Mouse (Mus musculus): ENCODE measurements around the gene Hist1h3f. TPM values are rescaled to one million over a fixed set of nuclear protein-coding genes. Genes with fewer than 3 reads are reported as not detected.
"Not testable (repeated sequence)": the region's sequence is repeated elsewhere in the genome, so short reads cannot be mapped to it uniquely, and the experiment has no call there.

Gene Hist1h3f
- total and polyA plus RNA-seq, 3 experiments, result 1.2 to 541 TPM; not detected in 1

DNA sequence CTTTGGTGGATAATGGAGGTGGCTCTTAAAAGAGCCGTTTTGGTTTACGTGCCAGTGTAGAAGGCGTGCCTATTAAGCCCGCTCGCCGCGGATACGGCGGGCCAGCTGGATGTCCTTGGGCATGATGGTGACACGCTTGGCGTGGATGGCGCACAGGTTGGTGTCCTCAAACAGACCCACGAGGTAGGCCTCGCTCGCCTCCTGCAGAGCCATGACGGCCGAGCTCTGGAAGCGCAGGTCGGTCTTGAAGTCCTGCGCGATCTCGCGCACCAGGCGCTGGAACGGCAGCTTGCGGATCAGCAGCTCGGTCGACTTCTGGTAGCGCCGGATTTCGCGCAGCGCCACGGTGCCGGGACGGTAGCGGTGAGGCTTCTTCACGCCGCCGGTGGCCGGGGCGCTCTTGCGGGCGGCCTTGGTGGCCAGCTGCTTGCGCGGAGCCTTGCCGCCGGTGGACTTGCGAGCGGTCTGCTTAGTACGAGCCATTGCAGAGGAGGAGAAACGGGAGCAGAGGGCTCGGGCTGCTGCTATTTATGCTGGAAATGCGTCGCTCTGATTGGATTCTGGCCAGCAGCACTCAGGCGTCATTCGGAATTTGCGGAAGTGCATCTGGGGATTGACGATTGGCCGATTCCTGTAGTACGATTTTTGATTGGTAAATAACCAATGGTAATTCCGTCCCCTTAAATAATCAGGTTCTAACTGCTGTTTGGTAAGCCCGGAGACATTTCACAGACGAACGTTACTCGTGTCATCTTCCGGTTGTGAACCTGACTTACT lies 18.2 kb downstream of the Hist1h3f start, which contains the start of gene Hist1h3e:
Hist1h3e (minus strand) TSS at position 487 of the 777 bp plus-strand sequence.
- H3K4me1 ChIP-seq (ENCODE audit: control insufficient read depth in 1 of 2, insufficient read depth in 2 of 2, low read length in 2 of 2); H3K27me3 ChIP-seq (ENCODE audit: control insufficient read depth in 1 of 2, insufficient read depth in 2 of 2, low read length in 2 of 2); H3K79me2 ChIP-seq (ENCODE audit: control insufficient read depth, insufficient read depth, low read length, poor library complexity); H3K9me3 ChIP-seq (replicated peaks; ENCODE audit: insufficient read depth, low read length): not testable (repeated sequence)
- Histone ChIP-seq H3K36me3 (ENCODE audit: control insufficient read depth in 1 of 2, insufficient read depth in 2 of 2, low read length in 2 of 2) (peaks cover 0 to 21% of the 10 kb centered on the region in 2 experiments; a peak in 2 of 4 replicates), H3K9ac (ENCODE audit: control insufficient read depth, low read depth, low read length, poor library complexity, severe bottlenecking) (peak within 1 kb of the TSS; percentile 79), H3K27ac (ENCODE audit: control insufficient read depth, low read depth, low read length) (peak within 1 kb of the TSS; percentile 100), H3K4me3 (ENCODE audit: control insufficient read depth in 1 of 2, insufficient read depth in 1 of 2, low read depth in 2 of 2, low read length in 2 of 2) (peak within 1 kb of the TSS; percentile 29 to 39)
- peak; percentile 98 for DNase-seq (ENCODE audit: low read depth, low spot score)
- peak; percentile 58; the same call in 1 of the 2 replicates for TF ChIP-seq GATA1 (IDR thresholded peaks at IDR 0.05; ENCODE audit: low read depth, low read length)
- peak; percentile 98 for TF ChIP-seq POLR2AphosphoS5 (IDR thresholded peaks at IDR 0.05; ENCODE audit: borderline replicate concordance, low read depth, low read length)
- TF ChIP-seq TAL1 (IDR thresholded peaks at IDR 0.05; ENCODE audit: low read length), result peak; percentile 33; the same call in 1 of the 2 replicates
- peak; percentile 99 for TF ChIP-seq TBP (IDR thresholded peaks at IDR 0.05; ENCODE audit: low read depth, low read length)
- peak; percentile 97 to 99 for TF ChIP-seq POLR2A (IDR thresholded peaks at IDR 0.05; ENCODE audit: control insufficient read depth in 1 of 2, insufficient read depth in 1 of 2, low read depth in 1 of 2, low read length in 2 of 2, poor library complexity in 1 of 2)
- TF ChIP-seq UBTF (IDR thresholded peaks at IDR 0.05; ENCODE audit: borderline replicate concordance, insufficient read depth, low read depth, low read length), result peak; percentile 98

DNA sequence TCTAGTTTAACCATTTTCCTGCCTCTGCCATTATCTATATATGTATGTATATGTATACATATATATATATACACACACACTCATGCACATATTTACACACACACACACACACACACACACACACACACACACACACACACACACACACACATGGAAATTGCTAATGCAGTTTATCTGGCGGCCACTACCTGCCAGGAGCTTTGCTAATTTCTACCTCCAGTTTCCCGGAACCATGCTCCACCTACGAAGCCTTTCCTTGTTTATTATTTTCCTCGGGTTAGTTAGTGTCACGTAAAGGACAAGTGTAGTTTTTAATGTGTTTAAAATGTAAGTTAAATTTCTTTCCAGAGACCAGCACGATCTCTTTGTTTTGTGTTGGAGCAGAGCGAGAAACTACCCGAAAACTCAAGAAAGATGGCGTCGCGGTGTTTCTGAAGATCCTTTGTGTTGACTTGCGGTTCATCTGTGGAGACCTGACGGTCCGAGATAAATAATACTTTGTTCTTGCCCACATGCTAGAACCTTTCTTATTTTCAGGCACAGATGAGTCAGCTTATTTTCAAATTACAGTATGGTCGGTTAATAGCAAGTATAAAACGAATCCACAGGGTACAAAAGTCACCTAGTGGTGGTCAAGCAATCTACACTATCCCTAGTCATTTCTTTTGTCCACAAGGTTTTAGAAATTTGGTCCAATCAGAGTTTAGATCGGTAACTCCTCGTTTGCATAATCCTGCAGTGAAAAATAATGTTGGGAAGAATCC lies 19.0 kb downstream of the Hist1h3f start:
- Histone ChIP-seq H3K9ac (ENCODE audit: control insufficient read depth, low read depth, low read length, poor library complexity, severe bottlenecking) (peak overlapping the region; percentile 79), H3K4me1 (ENCODE audit: control insufficient read depth in 1 of 2, insufficient read depth in 2 of 2, low read length in 2 of 2) (peaks cover 4 to 8% of the 10 kb centered on the region in 2 experiments; a peak in 3 of 4 replicates), H3K79me2 (ENCODE audit: control insufficient read depth, insufficient read depth, low read length, poor library complexity) (no peaks in the 10 kb centered on the region; the same call in 1 of the 2 replicates), H3K4me3 (ENCODE audit: control insufficient read depth in 1 of 2, insufficient read depth in 1 of 2, low read depth in 2 of 2, low read length in 2 of 2) (peak overlapping the region; percentile 29 to 39), H3K36me3 (ENCODE audit: control insufficient read depth in 1 of 2, insufficient read depth in 2 of 2, low read length in 2 of 2) (peaks cover 0 to 22% of the 10 kb centered on the region in 2 experiments; a peak in 2 of 4 replicates), H3K9me3 (replicated peaks; ENCODE audit: insufficient read depth, low read length) (no peaks in the 10 kb centered on the region), H3K27ac (ENCODE audit: control insufficient read depth, low read depth, low read length) (peak overlapping the region; percentile 100), H3K27me3 (ENCODE audit: control insufficient read depth in 1 of 2, insufficient read depth in 2 of 2, low read length in 2 of 2) (no peaks in the 10 kb centered on the region)
- TF ChIP-seq CTCF (IDR thresholded peaks at IDR 0.05 in 2 of 3, conservative IDR thresholded peaks at IDR 0.05 in 1 of 3; ENCODE audit: control insufficient read depth in 1 of 3, insufficient read depth in 1 of 3, low read depth in 2 of 3, low read length in 3 of 3, poor library complexity in 1 of 3, severe bottlenecking in 1 of 3) (peak in 1 of 3 experiments; percentile 43; a peak in 2 of 6 replicates), POLR2A (IDR thresholded peaks at IDR 0.05; ENCODE audit: control insufficient read depth in 1 of 2, insufficient read depth in 1 of 2, low read depth in 1 of 2, low read length in 2 of 2, poor library complexity in 1 of 2) (peak in 1 of 2 experiments; percentile 14; a peak in 1 of 4 replicates), CHD2 (IDR thresholded peaks at IDR 0.05; ENCODE audit: low read length) (no peak), ETS1 (IDR thresholded peaks at IDR 0.05; ENCODE audit: low read depth, low read length) (no peak), TBP (IDR thresholded peaks at IDR 0.05; ENCODE audit: low read depth, low read length) (peak; percentile 88), NELFE (IDR thresholded peaks at IDR 0.05; ENCODE audit: low read depth, low read length) (no peak), TAL1 (IDR thresholded peaks at IDR 0.05; ENCODE audit: low read length) (peak; percentile 78), MYB (IDR thresholded peaks at IDR 0.05; ENCODE audit: low read depth, low read length) (no peak), USF1 (IDR thresholded peaks at IDR 0.05; ENCODE audit: low read depth, low read length) (no peak), GATA1 (IDR thresholded peaks at IDR 0.05; ENCODE audit: low read depth, low read length) (peak; percentile 41; the same call in 1 of the 2 replicates), RAD21 (IDR thresholded peaks at IDR 0.05; ENCODE audit: low read depth, low read length) (no peak)
- DNase-seq (ENCODE audit: low read depth, low spot score), result peak; percentile 90

All from MEL (cell line).